Mouse (Mus musculus): ENCODE data around the gene Asb18. TPM values are rescaled to one million over a fixed set of nuclear protein-coding genes. Genes with fewer than 3 reads are reported as not detected.
A peak's percentile ranks its signal among the peaks of the same experiment; 100 is the strongest.

Asb18 gene
- polyA plus RNA-seq, 1 experiment: not detected

DNA sequence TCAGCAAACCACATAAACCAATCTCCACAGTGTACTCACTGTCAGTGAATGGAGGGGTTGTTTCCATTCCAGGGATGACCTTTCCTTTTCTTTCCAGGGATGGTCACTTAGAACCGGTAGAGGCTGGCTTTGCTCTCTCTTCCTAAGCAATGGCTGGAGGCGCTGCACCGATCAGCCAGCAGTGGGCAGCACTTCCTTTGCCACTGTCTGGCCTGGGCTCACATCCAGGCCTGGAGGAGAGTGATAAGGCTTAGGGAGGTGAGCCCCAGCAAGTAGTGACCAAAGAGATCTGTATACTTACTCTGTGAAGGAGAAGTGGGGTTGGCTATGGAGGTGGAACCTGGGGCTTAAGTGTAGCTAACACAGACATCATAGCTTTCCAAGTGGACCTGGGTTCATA is 12.5 kb upstream of the Asb18 start:
- peak; percentile 34; the same call in 1 of the 2 replicates for TF ChIP-seq CTCF (IDR thresholded peaks at IDR 0.05; ENCODE audit: extremely low read depth, insufficient read length, insufficient replicate concordance, low read depth, low read length)
- TF ChIP-seq POLR2A (IDR thresholded peaks at IDR 0.05; ENCODE audit: low read depth, low read length): no peak
- Histone ChIP-seq H3K4me1 (ENCODE audit: control insufficient read depth, insufficient read depth, insufficient read length, low read length) (no peaks in the 10 kb centered on the region), H3K4me3 (ENCODE audit: low read depth, low read length) (no peak overlapping the region), H3K36me3 (ENCODE audit: control insufficient read depth, insufficient read depth, low read length) (no peaks in the 10 kb centered on the region), H3K27ac (ENCODE audit: insufficient read depth, low read depth, low read length) (no peak overlapping the region), H3K27me3 (ENCODE audit: control insufficient read depth, insufficient read depth, low read length) (no peaks in the 10 kb centered on the region)
- WGBS: 18% methylated on average over 3 of the region's 3 CpGs

DNA sequence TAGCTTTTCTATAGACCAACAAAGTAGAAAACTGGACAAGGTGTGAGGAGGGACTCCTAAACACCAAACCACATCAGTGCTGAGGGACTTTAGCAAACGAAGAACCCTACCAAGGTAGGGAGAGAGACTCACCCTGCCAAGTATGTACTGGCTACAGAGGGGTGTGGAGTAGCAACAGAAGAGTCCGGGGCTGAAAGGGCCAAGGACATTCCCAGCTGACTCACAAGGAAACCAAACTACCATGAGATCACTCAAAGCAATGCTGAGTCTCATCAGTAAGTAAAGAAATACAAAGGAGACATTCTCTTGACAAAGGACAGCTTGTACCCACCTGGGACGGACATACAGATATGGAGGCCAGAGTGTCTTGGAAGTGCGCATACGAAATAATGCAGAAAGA is 5.9 kb upstream of the Asb18 start:
- TF ChIP-seq CTCF (IDR thresholded peaks at IDR 0.05; ENCODE audit: extremely low read depth, insufficient read length, insufficient replicate concordance, low read depth, low read length): no peak
- no peak for TF ChIP-seq POLR2A (IDR thresholded peaks at IDR 0.05; ENCODE audit: low read depth, low read length)
- no peaks in the 10 kb centered on the region for H3K27me3 ChIP-seq (ENCODE audit: control insufficient read depth, insufficient read depth, low read length)
- no peaks in the 10 kb centered on the region for H3K4me1 ChIP-seq (ENCODE audit: control insufficient read depth, insufficient read depth, insufficient read length, low read length)
- H3K36me3 ChIP-seq (ENCODE audit: control insufficient read depth, insufficient read depth, low read length): no peaks in the 10 kb centered on the region
- no peak overlapping the region for H3K4me3 ChIP-seq (ENCODE audit: low read depth, low read length)
- WGBS: 77% methylated on average over 5 of the region's 5 CpGs
- no peak overlapping the region for H3K27ac ChIP-seq (ENCODE audit: insufficient read depth, low read depth, low read length)

DNA sequence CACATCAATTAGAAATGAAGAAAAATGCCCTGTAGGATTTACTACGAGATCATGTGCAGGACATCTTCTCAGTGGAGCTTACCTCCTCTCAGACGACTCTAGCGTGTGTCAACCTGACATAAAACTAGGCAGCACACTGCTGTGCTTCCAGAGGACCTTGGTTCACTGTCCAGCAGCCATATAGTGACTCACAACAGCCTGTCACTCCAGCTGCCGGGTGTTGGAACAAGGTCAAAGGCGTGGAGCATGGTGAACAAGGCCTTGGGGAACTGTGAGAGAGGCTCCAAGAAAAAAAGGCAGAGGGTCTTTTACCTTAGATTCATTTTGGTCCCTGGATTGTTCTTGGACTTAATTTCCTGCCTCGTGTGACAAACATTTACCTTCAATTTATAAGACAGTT is 3.6 kb upstream of the Asb18 start:
- no peaks in the 10 kb centered on the region for H3K4me1 ChIP-seq (ENCODE audit: control insufficient read depth, insufficient read depth, insufficient read length, low read length)
- WGBS: 49% methylated on average over 6 of the region's 6 CpGs
- TF ChIP-seq POLR2A (IDR thresholded peaks at IDR 0.05; ENCODE audit: low read depth, low read length) (no peak), CTCF (IDR thresholded peaks at IDR 0.05; ENCODE audit: extremely low read depth, insufficient read length, insufficient replicate concordance, low read depth, low read length) (no peak)
- H3K27me3 ChIP-seq (ENCODE audit: control insufficient read depth, insufficient read depth, low read length): no peaks in the 10 kb centered on the region
- H3K36me3 ChIP-seq (ENCODE audit: control insufficient read depth, insufficient read depth, low read length): no peaks in the 10 kb centered on the region
- H3K4me3 ChIP-seq (ENCODE audit: low read depth, low read length): no peak overlapping the region
- H3K27ac ChIP-seq (ENCODE audit: insufficient read depth, low read depth, low read length): no peak overlapping the region

DNA sequence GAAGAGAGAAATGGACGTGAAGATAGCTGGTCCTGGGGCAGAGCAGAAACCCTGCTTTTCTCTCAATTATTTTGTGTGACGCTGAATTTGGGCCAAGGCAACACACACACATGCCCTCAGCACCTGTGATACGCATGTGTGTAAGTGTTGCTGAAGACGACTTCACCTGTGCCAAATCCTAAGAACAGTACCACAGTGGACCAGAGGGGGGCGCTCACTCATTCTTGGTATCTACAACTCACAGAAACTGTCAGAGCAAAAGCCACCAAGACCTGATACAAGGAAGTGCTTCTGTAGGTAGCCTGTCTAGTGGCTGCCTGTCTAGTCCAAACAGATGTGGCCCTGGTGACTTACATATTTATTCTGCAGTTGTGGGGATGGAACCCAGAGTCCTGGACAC is 1.2 kb downstream of the Asb18 start:
- Histone ChIP-seq H3K36me3 (ENCODE audit: control insufficient read depth, insufficient read depth, low read length) (no peaks in the 10 kb centered on the region), H3K27me3 (ENCODE audit: control insufficient read depth, insufficient read depth, low read length) (no peaks in the 10 kb centered on the region), H3K4me1 (ENCODE audit: control insufficient read depth, insufficient read depth, insufficient read length, low read length) (no peaks in the 10 kb centered on the region), H3K4me3 (ENCODE audit: low read depth, low read length) (no peak overlapping the region), H3K27ac (ENCODE audit: insufficient read depth, low read depth, low read length) (no peak overlapping the region)
- 83% methylated on average over 5 of the region's 5 CpGs for WGBS
- TF ChIP-seq POLR2A (IDR thresholded peaks at IDR 0.05; ENCODE audit: low read depth, low read length) (no peak), CTCF (IDR thresholded peaks at IDR 0.05; ENCODE audit: extremely low read depth, insufficient read length, insufficient replicate concordance, low read depth, low read length) (no peak)

DNA sequence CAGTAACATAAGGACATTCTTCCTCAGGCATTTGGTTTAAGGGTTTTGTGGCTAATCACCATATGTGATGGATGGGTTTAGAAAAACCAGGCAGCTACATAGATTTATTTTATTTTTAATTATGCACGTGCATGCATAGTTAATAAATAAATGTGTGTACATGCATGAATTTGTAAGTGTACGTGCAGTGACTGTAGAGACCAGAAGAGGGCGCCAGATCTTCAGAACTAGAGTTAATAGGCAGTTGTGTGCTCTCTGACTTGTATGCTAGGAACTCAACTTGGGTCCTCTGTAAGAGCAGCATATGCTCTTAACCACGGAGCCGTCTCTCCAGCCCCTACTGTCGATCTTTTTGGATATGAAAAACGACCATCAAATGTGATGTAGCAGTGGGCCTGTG is 1.6 kb downstream of the Asb18 start:
- Histone ChIP-seq H3K4me1 (ENCODE audit: control insufficient read depth, insufficient read depth, insufficient read length, low read length) (no peaks in the 10 kb centered on the region), H3K36me3 (ENCODE audit: control insufficient read depth, insufficient read depth, low read length) (no peaks in the 10 kb centered on the region), H3K27me3 (ENCODE audit: control insufficient read depth, insufficient read depth, low read length) (no peaks in the 10 kb centered on the region), H3K4me3 (ENCODE audit: low read depth, low read length) (no peak overlapping the region), H3K27ac (ENCODE audit: insufficient read depth, low read depth, low read length) (no peak overlapping the region)
- WGBS: 66% methylated on average over 7 of the region's 7 CpGs
- TF ChIP-seq CTCF (IDR thresholded peaks at IDR 0.05; ENCODE audit: extremely low read depth, insufficient read length, insufficient replicate concordance, low read depth, low read length) (no peak), POLR2A (IDR thresholded peaks at IDR 0.05; ENCODE audit: low read depth, low read length) (no peak)

DNA sequence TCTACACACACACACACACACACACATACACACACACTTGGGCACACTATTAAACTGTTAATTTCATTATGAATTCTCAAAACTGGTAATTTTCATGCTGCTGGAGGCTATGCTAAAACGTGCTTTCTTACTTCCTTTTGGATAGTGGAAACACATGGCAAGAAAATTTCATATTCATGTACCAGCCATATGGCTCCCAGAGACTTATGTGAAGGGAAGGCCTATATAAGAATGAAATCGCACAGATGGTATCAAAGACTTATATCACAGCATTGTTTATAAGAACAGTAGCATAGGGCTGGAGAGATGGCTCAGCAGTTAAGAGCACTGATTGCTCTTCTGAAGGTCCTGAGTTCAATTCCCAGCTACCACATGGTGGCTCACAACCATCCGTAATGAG is 2.3 kb downstream of the Asb18 start:
- WGBS: 71% methylated on average over 3 of the region's 3 CpGs
- no peak for TF ChIP-seq POLR2A (IDR thresholded peaks at IDR 0.05; ENCODE audit: low read depth, low read length)
- TF ChIP-seq CTCF (IDR thresholded peaks at IDR 0.05; ENCODE audit: extremely low read depth, insufficient read length, insufficient replicate concordance, low read depth, low read length): no peak
- Histone ChIP-seq H3K27me3 (ENCODE audit: control insufficient read depth, insufficient read depth, low read length) (no peaks in the 10 kb centered on the region), H3K4me3 (ENCODE audit: low read depth, low read length) (no peak overlapping the region), H3K36me3 (ENCODE audit: control insufficient read depth, insufficient read depth, low read length) (no peaks in the 10 kb centered on the region), H3K27ac (ENCODE audit: insufficient read depth, low read depth, low read length) (no peak overlapping the region), H3K4me1 (ENCODE audit: control insufficient read depth, insufficient read depth, insufficient read length, low read length) (no peaks in the 10 kb centered on the region)

DNA sequence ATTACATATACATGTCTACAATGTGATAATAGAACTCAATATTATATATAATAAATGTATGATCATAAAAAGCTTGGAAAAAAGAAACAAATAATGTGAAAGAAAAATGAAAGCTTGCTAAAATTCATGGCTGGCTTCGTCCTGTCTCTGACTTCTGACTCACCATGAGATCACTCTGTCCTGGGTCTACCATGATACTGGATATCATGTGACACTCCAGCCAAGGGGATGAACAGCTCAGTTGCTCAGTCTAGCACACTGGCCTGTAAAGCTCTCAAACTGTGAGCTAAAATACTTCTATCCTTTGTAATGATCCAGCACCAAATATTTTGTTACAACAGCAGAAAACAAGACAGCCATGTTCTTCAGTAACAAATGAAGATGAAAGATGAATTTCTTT is 4.4 kb downstream of the Asb18 start:
- WGBS: 78% methylated on average over 1 of the region's 1 CpGs
- no peak overlapping the region for H3K4me3 ChIP-seq (ENCODE audit: low read depth, low read length)
- no peaks in the 10 kb centered on the region for H3K27me3 ChIP-seq (ENCODE audit: control insufficient read depth, insufficient read depth, low read length)
- no peaks in the 10 kb centered on the region for H3K36me3 ChIP-seq (ENCODE audit: control insufficient read depth, insufficient read depth, low read length)
- H3K4me1 ChIP-seq (ENCODE audit: control insufficient read depth, insufficient read depth, insufficient read length, low read length): no peaks in the 10 kb centered on the region
- H3K27ac ChIP-seq (ENCODE audit: insufficient read depth, low read depth, low read length): no peak overlapping the region
- TF ChIP-seq POLR2A (IDR thresholded peaks at IDR 0.05; ENCODE audit: low read depth, low read length) (no peak), CTCF (IDR thresholded peaks at IDR 0.05; ENCODE audit: extremely low read depth, insufficient read length, insufficient replicate concordance, low read depth, low read length) (no peak)

DNA sequence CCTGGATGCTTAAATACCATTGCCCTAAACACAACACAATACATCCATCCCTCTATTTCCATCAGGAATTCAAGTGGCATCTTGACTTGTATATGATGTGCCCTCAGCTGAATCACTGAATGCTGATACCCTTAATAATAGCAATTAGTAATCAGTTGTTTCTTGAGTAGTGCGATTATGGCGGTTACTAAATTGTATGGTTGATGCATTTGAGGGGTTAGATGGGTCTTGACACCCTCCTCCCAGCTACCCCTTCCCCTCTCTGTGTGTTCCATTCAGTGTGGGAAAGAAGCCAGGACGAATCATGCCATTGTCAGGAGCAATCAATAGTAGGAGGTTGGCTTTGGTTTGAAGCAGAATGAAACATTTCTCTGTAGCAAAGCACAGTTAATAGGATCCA is 5.3 kb downstream of the Asb18 start:
- TF ChIP-seq POLR2A (IDR thresholded peaks at IDR 0.05; ENCODE audit: low read depth, low read length) (no peak), CTCF (IDR thresholded peaks at IDR 0.05; ENCODE audit: extremely low read depth, insufficient read length, insufficient replicate concordance, low read depth, low read length) (no peak)
- Histone ChIP-seq H3K4me1 (ENCODE audit: control insufficient read depth, insufficient read depth, insufficient read length, low read length) (no peaks in the 10 kb centered on the region), H3K27me3 (ENCODE audit: control insufficient read depth, insufficient read depth, low read length) (no peaks in the 10 kb centered on the region), H3K27ac (ENCODE audit: insufficient read depth, low read depth, low read length) (no peak overlapping the region), H3K4me3 (ENCODE audit: low read depth, low read length) (no peak overlapping the region), H3K36me3 (ENCODE audit: control insufficient read depth, insufficient read depth, low read length) (no peaks in the 10 kb centered on the region)
- WGBS: 73% methylated on average over 3 of the region's 3 CpGs
